Mouse (Mus musculus) spleen, postnatal 36 days (tissue): Measurements from ENCODE around the gene Pbxip1.

Experiments used
- DNase-seq, 2 experiments: peaks; one replicate each; pipeline ENCODE4 v3.0.0; 2022; ENCODE audit warnings: low spot score in 2 of 2, mixed read lengths in 1 of 2

Pbxip1 gene

DNA sequence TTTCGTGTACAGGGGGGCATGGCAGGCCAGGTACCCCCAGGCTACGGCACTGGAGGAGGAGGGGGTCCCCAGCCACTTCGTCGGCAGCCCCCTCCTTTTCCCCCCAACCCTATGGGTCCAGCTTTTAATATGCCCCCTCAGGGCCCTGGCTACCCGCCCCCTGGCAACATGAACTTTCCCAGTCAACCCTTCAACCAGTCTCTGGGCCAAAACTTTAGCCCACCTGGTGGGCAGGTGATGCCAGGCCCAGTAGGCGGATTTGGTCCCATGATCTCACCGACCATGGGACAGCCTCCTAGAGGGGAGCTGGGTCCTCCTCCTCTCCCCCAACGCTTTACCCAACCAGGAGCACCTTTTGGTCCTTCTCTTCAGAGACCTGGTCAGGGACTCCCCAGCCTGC lies 3.9 kb upstream of the Pbxip1 start:
- DNase-seq: no peak

DNA sequence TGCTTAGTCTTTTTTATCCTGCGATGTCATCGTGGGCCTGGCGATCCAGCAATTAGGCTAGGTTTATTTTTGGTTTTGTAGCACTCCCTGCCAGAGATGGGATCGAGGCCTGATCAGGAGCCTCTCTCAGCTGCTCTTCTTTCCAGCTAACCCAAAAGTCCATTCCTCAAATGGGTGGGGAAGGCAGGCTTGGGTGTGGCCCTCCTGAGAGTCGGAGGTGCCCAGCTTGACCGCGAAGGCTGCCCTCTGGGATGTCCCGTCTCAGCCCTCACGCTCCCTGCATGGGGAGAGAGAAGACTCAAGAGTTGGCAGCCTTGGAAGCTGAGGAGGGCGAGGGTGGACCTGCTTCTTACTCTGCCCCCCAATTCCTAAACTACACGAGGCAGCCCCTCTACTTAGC lies 2.0 kb upstream of the Pbxip1 start:
- DNase-seq: no peak

DNA sequence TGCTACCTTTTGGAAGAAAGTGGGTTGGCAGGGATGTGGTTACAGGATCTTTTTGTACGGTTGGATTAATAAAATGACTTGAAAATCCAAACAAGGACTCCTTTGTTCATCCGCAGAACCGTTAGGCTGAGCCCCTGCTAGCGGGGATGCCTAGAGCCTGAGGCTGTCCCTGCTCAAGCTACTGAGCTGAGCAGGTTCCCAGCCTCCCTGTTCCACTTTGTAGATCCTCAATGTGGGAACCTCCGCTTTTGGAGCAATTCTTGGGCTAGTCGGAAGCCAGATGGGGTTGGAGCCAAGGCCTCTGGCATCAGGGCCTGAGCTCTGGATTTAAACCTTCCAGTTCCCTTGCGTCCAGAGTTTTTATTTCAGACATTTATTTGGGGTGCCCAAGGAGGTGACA lies 1.5 kb upstream of the Pbxip1 start:
- DNase-seq: no peak

DNA sequence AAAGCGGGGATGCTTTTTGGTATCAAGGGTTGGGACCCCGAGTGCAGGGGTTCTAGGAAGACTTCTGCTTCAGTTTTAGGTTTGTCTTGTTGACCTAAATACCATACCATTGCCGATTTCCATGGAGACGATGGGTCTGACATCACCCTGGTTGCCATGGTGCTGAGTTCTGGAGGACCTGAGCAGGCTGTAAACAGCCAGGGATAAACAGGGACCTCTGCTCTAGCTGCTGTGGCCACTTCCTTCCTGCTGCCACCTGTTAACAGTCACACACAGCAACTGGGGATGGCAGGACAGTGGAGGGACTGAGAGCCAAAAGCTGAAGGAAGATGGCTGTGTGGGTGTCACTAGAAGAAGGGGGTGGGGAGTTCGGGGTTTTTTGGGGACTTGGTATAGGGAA lies 763 bp downstream of the Pbxip1 start:
- peak; percentile 55 to 60 for DNase-seq

DNA sequence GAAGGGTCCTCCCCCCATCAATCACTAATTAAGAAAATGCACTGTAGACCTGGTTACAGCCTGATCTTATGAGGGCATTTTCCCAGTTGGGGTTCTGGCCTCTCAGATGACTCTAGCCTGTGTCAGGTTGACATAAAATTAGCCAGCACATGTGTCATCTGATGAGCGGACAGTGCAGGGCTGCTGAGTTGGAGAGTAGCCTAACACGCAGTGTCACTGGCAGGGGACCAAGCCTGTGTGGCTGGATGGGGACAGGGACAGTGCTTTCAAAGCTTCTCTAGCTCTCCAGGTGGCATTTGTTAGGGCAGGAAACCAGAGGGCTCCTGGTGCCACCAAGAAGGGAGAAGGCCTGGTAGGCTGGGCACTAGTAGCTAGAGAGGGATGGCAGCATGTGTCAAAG lies 4.2 kb downstream of the Pbxip1 start:
- no peak for DNase-seq

DNA sequence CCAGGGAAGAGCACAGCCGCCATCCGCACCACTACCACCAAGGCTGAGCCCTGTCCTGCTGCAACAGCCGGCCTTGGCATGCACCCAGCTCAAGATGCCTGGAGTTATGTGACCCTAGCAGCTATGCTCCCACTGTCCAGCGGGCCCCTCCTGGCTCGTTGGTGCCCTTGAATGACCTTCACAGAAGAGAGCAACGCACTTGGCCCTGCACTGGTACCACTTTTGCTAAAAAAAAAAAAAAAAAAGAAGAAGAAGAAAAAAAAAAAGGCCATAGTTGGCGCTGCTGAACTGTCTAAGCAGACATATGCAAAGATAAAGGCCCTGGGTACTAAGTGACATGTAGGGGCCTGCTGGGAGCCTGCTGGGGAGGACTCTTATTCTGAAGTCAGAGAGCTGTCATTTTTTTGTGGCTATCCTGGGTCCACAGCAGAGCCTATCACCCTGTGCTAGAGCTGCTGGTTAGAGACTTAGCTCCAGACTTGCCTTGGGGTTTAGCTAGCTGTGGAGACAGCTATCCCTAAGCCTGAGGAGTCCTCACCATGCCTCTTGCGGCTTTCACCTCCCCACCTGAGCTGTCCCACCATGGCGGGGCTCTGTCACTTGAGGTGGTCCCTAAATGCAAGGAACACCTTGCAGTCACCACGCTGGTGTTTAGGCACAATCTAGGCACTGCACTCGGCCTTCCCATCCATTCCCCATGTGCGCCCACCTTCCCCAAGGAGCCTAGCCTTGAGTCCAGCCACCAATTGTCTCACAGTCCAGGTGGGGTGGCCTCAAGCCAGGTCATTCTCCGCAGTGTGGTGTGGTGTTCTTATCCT lies 12.4 kb downstream of the Pbxip1 start:
- peak; percentile 37 to 38 for DNase-seq

DNA sequence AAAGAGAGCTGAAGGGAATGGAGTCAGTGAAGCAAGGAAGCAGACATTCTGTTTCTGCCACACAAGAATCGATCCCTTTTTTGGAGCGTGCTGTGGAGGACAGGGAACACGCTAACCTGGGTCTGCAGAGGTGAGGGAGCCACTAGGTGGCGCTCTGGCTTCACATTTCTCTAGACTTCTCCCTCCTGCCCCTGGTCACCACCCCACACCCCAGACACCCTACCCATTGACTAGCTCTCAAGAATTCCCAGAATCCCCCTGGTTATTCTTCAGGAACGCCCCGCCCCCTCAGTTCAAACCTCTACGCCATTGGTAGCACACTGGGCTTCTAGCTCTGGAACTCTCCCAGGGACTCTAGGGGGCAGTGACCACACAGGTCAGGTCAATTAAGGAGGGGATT lies 13.0 kb downstream of the Pbxip1 start:
- DNase-seq: peak; percentile 59 to 68

DNA sequence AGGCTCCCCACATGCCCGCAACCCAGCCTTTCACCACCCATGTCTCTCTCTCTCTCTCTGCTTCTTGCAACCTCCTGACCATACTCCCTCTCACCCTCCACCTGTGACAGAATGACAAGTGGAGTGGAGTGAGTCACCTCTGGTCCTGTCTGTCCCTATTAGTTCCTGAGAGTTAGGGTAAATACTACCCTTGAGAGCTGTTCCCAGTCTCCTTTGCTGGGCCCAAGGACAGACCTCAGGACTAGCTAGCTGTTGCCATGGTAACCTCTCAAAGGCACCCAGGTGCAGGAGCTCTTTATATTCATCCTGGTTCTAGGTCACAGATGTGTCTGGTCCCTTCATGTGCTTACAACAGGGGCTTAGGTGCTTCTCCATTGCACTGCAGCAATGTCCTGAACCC lies 15.4 kb downstream of the Pbxip1 start:
- DNase-seq: no peak

DNA sequence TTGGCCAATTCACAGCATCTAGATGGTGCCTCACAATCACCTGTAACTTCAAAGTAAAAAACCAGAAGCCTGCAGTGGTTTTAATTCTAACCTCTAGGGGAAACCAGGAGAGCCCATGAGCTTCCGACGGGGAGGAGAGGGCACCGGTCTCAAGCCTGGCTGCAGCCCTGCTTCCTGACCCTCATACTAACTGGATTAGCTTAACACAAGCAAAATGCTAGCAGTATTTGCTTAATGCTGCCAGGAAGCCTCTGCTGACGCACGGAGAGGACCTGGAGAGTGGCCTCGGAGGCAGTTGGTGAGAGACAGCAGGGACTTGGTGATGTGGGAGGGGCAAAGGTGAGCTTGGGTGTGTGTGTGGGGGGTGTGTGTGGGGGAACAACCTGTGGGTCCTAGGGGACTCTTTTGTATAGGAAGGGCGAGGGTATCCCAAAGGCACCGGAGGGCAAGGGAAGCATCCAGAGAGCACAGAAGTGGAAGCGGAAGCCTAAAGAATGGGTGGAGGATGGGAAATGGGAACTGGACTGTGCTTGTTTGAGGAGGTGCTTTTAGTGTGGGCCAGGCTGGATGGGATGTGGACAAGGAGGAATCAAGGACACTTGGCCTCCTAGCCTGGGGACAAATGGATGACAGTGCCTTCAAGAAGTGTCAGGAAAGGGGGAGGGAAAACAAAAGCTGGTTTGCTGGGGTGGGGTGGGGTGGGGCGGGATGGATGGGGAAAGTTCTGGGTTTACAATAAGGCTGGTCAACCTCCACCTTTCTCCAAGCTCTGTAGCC lies 18.1 kb downstream of the Pbxip1 start, which contains the start of gene Pmvk:
Gene Pmvk (plus strand): TSS at position 141 of the 777 bp plus-strand sequence.
- DNase-seq: no peak

DNA sequence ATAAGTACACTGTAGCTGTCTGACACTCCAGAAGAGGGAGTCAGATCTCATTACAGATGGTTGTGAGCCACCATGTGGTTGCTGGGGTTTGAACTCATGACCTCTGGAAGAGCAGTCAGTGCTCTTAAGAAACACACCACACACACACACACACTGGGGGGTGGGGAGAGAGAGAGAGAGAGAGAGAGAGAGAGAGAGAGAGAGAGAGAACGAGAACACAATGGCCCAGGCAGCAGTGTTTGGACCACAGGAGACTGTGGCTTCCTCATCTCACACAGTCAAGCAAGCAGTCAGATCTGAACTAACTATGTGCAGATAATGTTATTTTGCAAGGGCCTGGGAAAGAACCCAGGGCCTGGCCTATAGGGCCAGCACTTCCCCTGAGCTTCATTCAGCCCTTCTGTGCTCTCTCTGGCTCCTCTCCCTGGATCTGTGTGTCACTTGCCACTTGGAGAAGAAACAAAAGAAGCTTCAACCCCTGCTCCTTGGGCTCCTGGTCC lies 19.3 kb downstream of the Pbxip1 start:
- no peak for DNase-seq

DNA sequence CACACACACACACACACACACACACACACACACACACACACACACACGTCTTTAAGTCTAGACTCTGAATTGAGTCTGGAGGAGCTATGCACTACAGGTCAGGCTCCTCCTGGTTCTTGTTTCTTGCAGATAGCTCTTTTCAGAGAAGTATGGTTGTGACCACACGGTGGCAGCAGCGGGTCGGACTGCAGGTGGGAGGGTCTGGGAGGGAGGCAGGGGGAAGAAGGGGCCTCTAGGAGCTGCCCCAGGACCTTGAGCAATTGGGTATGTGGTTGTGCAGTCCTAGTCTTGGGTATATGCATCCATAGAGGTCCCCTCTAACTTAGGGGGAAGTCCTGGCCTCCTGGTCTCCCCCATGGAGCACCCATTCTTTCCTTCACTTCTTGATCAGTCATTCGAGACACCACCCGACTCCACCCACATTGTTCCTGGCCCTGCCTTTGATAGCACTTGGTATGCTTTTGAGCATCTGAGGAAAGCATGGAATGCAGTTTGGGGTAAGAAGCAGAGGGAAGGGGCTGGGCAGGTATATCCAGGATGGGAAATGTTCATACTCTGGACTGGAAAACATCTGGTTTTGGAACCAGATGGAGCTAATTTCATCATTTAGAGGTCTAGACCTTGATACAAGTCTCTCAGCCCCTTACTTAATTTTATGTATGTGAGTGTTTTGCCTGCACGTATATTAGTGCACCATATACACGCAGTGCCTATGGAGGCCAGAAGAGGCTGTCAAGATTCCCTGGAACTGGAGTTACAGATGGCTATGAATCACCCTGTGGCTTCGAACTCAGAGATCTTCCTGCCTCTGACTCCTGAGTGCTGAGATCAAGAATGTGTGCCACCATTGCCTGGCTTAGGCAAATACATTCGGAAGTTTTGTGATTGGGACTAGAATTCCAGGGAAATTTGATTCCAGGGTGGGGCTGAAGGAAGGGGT lies 20.5 kb downstream of the Pbxip1 start:
- DNase-seq: peak; percentile 67 to 75

DNA sequence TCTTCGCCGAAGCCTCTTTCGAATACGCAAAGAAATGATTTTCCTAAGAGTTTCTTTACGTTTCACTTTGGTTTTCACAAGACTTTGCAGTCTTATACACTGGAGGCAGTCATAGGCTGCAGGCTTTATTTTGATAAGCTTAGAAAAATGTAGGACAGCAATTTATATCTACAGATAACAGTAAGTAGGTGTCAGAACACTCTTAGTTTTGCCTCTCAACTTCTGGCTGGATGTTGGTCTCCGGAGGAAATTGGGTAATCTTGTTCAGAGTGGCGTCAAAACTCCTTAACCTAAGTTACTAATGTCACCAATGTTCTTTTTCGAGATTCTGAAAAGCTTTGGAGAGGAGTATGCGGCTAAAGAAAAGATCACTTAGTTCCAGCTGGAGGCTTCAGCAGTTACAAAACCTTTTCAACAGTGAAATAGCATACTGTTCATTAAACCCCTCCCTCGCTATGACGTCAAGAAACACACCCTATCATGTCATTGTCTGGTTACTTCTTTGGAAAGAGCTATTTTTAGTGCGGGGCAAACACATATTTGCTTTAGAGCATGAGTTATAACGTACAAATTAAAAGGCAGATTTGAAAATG lies 22.0 kb downstream of the Pbxip1 start:
- DNase-seq: no peak

DNA sequence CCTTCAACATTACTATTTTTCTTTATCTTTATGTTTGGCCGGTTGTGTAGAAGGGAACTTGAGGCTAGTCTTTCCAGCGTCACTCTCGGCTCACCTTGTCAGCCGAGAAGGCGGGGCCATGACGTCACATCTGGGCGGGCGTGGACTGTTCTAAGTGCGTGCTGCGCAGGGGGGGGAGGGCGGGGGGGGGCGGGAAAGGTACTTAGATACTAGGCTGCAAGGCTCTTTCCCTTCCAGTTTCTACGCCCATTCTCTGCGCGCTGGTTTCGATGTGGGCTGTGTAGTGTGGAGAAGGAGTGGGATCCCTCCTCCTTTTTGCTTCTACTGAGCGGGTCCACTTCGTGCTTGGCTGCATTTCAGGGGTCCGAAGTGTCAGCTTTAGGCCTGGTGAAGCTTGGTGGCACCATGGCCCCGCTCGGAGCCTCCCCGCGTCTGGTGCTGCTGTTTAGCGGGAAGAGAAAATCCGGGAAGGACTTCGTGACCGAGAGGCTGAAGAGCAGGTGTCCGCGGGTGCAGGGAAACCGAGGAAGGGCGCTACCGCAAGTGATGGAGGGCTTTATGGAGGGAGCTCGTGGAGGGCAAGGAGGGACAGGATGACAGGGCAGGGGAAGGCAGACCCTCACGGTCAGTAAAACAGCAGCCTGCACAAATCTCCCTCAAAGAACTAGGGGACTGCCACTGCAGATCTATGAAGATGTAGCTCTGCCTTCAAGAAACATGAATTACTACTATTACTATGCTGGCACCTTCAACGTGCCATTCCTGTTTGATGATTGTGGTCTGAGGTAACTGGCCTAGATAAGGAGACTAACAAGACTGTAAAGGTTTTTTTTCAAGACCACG lies 22.7 kb downstream of the Pbxip1 start:
- DNase-seq: peak; percentile 89 to 91

DNA sequence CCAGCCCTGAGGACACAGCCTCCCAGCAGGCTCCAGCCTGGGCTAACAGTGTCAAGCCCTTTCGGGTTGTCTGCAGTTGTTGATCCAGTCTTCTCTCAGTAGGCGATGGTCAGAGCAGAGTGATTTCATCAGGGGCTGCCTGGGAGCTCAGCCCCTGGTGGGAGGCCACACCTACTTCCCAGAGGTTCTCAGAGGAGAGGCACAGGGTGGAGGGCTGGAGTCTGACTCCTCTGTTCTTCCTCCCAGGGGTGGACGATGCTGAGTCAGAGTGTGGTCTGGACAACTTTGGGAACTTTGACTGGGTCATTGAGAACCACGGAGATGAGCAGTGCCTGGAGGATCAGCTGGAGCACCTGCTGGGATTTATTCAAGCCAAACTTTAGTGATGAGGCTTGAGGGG lies 31.8 kb downstream of the Pbxip1 start:
- no peak for DNase-seq

DNA sequence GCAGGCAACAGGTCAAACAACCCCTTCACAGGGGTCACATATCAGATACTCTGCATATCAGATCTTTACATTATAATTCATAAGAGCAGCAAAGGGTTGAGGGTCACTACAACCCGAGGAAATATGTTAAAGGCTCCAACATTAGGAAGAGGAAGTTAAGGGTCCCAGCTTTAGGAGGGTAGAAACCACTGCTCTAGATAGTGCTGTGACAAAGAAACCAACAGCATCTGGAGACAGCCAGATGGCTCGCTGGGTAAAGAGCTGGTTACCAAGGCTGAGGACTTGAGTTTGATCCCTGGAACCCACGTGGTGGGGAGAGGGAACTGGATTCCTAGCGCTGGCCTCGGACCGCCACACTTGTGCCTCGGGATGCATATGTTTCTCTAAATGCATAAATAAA lies 35.8 kb downstream of the Pbxip1 start:
- DNase-seq: no peak

DNA sequence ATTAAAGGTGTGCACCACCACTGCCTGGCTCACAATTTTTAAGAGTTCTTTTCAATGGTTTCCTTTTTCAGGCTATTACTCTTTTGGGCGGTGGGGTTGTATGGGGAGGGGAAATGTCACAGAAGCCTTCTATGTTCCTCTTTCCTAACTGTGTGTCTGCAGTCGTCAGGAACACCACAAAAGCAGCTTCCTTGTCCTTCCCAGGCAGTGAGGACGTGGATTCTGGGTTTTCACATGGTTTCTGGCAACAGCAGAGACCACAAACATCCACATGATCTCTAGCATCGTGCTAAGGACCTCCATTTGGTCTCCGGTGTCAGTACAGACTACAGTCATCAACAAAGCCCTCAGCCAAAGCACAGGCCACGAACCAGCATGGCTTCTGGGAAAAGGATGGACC lies 37.3 kb downstream of the Pbxip1 start:
- no peak for DNase-seq

DNA sequence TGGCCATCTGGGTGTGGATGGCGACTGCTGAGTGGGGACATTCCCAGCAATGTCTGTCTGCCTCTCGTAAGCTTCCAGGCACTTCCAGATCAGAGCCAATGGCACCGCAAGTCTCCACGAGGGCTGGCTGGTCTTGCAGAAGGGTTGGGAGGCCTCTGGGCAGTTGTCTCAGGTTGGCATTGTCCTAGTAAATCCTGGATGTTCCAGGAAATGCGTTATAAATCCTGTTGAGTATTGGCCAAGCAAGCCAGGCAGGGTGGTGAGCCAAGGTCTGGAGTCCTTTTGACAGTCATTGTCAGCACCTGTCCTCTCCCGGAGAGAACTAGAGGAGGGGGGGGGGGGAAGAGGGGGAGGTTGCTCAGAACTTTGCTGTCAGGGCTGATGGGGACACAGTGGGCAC lies 42.5 kb downstream of the Pbxip1 start:
- no peak for DNase-seq

DNA sequence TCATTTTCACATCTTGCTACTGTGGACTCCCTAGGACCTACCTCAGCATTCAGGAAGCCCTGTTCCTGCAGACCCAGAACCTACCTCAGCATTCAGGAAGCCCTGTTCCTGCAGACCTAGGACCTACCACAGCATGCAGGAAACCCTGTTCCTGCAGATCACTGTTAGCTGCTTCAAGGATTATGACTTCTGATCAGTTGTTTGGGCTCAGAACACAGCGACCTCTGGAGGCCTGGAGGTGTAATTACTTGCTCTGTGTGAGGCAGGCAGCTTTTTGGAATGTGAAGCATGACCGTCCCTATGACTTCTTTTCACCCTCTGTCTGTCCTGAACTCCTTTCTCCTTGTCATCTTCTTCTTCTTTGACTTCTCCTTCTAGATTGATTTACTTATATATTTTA lies 45.0 kb downstream of the Pbxip1 start:
- peak in 1 of 2 experiments; percentile 21 for DNase-seq

DNA sequence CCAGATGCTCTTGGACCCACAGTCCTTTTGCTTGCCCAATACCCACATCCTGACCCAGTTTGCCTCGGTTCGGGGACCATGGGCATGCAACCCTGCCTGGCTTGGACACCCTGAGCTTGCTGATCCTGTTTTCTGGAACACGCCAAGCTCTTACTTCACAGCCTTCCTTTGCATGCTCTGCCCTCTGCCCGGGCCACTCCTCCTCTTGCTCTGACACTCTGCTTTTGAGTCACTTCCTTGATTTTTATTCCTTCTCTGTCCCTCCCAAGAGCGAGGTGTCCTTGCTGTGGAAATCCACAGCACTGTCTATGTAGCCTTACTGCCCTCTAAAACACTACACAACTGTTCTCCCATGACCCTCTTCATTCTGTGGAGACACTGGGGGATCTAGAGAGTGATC lies 45.7 kb downstream of the Pbxip1 start:
- DNase-seq: no peak

DNA sequence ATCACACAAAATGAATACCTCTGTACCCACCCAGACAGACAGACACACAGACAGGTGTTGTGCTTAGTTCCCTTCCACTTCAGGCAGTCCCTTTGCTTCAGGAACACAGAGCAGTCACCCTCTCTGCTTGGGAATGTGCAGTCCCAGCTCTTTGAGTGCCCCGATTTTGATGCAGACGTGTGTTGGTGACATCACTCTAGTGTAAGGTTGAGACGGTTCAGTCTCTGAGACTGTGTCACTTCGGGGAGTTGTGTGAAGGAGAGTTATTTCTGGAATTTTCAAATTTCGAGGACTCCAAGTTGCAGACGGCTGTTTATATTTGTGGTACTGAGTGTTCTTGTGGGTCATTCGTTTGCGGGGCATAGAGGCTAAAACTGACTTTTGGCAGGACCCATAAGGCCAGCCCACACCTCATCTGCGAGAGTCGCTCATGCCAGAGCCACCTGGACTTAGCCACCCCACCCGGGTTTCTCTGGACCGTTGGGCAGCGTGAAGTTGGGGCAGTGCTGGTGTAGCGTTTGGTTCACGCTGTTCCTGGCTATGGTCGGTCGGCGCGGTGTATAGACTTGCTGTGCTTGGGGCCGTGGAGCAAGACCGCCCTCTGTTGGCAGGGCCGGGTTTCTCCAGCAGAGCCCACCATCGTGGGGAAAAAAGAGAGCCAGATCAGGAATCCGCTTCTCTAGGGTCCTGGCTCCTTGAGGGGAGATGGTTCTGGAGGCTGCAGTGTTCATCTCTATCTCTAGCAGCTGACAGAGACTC lies 48.4 kb downstream of the Pbxip1 start:
- peak; percentile 69 to 70 for DNase-seq
